Mouse (Mus musculus): ENCODE results near the gene Pinlyp. TPM values are rescaled to one million over a fixed set of nuclear protein-coding genes. Genes with fewer than 3 reads are reported as not detected.

Gene Pinlyp
- polyA plus RNA-seq, 1 experiment = not detected

GRCm38 (mm10) chr7:24572455-24572854, 26.5 kb upstream of the Pinlyp start:
- H3K27ac ChIP-seq (ENCODE audit: insufficient read depth, low read depth, low read length) = no peak overlapping the region
- H3K4me1 ChIP-seq (ENCODE audit: control insufficient read depth, insufficient read depth, low read length) = peaks cover 10% of the 10 kb centered on the region; the same call in 1 of the 2 replicates
- peak; percentile 19 for DNase-seq
- 61% methylated on average over 5 of the region's 5 CpGs for WGBS
- H3K4me3 ChIP-seq (ENCODE audit: insufficient read depth, low read depth, low read length) = no peak overlapping the region
- no peaks in the 10 kb centered on the region for H3K36me3 ChIP-seq (ENCODE audit: control insufficient read depth, insufficient read depth, low read length)
- TF ChIP-seq CTCF (conservative IDR thresholded peaks at IDR 0.05; ENCODE audit: insufficient read depth, insufficient read length, low read depth, low read length) (peak; percentile 40), POLR2A (IDR thresholded peaks at IDR 0.05; ENCODE audit: low read depth, low read length) (no peak)
- no peaks in the 10 kb centered on the region for H3K27me3 ChIP-seq (replicated peaks; ENCODE audit: control insufficient read depth, insufficient read depth, low read length)

- TF ChIP-seq POLR2A (IDR thresholded peaks at IDR 0.05; ENCODE audit: low read depth, low read length) = no peak
- WGBS = 74% methylated on average over 4 of the region's 4 CpGs
- DNase-seq = no peak
- H3K27me3 ChIP-seq (replicated peaks; ENCODE audit: control insufficient read depth, insufficient read depth, low read length) = no peaks in the 10 kb centered on the region
- no peaks in the 10 kb centered on the region for H3K36me3 ChIP-seq (ENCODE audit: control insufficient read depth, insufficient read depth, low read length)
- H3K4me3 ChIP-seq (ENCODE audit: insufficient read depth, low read depth, low read length) = no peak overlapping the region
- H3K27ac ChIP-seq (ENCODE audit: insufficient read depth, low read depth, low read length) = no peak overlapping the region
- peaks cover 10% of the 10 kb centered on the region; the same call in 1 of the 2 replicates for H3K4me1 ChIP-seq (ENCODE audit: control insufficient read depth, insufficient read depth, low read length)
These were observed 25.2 kb upstream of the Pinlyp start for GRCm38 (mm10) chr7:24571071-24571470.

GRCm38 (mm10) chr7:24568512-24568911, 22.6 kb upstream of the Pinlyp start:
- TF ChIP-seq POLR2A (IDR thresholded peaks at IDR 0.05; ENCODE audit: low read depth, low read length) (no peak), CTCF (conservative IDR thresholded peaks at IDR 0.05; ENCODE audit: insufficient read depth, insufficient read length, low read depth, low read length) (no peak)
- H3K4me3 ChIP-seq (ENCODE audit: insufficient read depth, low read depth, low read length) = no peak overlapping the region
- no peaks in the 10 kb centered on the region for H3K36me3 ChIP-seq (ENCODE audit: control insufficient read depth, insufficient read depth, low read length)
- WGBS = 84% methylated on average over 4 of the region's 4 CpGs
- no peak overlapping the region for H3K27ac ChIP-seq (ENCODE audit: insufficient read depth, low read depth, low read length)
- no peak for DNase-seq
- 0 out of 2 replicates have a peak, but pooled peaks cover 2% of the 10 kb centered on the region for H3K4me1 ChIP-seq (ENCODE audit: control insufficient read depth, insufficient read depth, low read length)
- H3K27me3 ChIP-seq (replicated peaks; ENCODE audit: control insufficient read depth, insufficient read depth, low read length) = no peaks in the 10 kb centered on the region

GRCm38 (mm10) chr7:24566206-24566605, 20.3 kb upstream of the Pinlyp start:
- H3K4me1 ChIP-seq (ENCODE audit: control insufficient read depth, insufficient read depth, low read length) = no peaks in the 10 kb centered on the region
- H3K36me3 ChIP-seq (ENCODE audit: control insufficient read depth, insufficient read depth, low read length) = no peaks in the 10 kb centered on the region
- DNase-seq = no peak
- TF ChIP-seq POLR2A (IDR thresholded peaks at IDR 0.05; ENCODE audit: low read depth, low read length) (no peak), CTCF (conservative IDR thresholded peaks at IDR 0.05; ENCODE audit: insufficient read depth, insufficient read length, low read depth, low read length) (no peak)
- WGBS = 91% methylated on average over 9 of the region's 9 CpGs
- H3K27ac ChIP-seq (ENCODE audit: insufficient read depth, low read depth, low read length) = no peak overlapping the region
- no peak overlapping the region for H3K4me3 ChIP-seq (ENCODE audit: insufficient read depth, low read depth, low read length)
- H3K27me3 ChIP-seq (replicated peaks; ENCODE audit: control insufficient read depth, insufficient read depth, low read length) = no peaks in the 10 kb centered on the region

GRCm38 (mm10) chr7:24565627-24566026, 19.7 kb upstream of the Pinlyp start:
- H3K27me3 ChIP-seq (replicated peaks; ENCODE audit: control insufficient read depth, insufficient read depth, low read length) = no peaks in the 10 kb centered on the region
- H3K27ac ChIP-seq (ENCODE audit: insufficient read depth, low read depth, low read length) = no peak overlapping the region
- no peaks in the 10 kb centered on the region for H3K36me3 ChIP-seq (ENCODE audit: control insufficient read depth, insufficient read depth, low read length)
- no peaks in the 10 kb centered on the region for H3K4me1 ChIP-seq (ENCODE audit: control insufficient read depth, insufficient read depth, low read length)
- DNase-seq = peak; percentile 44
- TF ChIP-seq POLR2A (IDR thresholded peaks at IDR 0.05; ENCODE audit: low read depth, low read length) (no peak), CTCF (conservative IDR thresholded peaks at IDR 0.05; ENCODE audit: insufficient read depth, insufficient read length, low read depth, low read length) (no peak)
- no peak overlapping the region for H3K4me3 ChIP-seq (ENCODE audit: insufficient read depth, low read depth, low read length)
- WGBS = 59% methylated on average over 11 of the region's 11 CpGs

GRCm38 (mm10) chr7:24564607-24565265, 18.8 kb upstream of the Pinlyp start:
- no peaks in the 10 kb centered on the region for H3K4me1 ChIP-seq (ENCODE audit: control insufficient read depth, insufficient read depth, low read length)
- DNase-seq = peak; percentile 75
- H3K36me3 ChIP-seq (ENCODE audit: control insufficient read depth, insufficient read depth, low read length) = no peaks in the 10 kb centered on the region
- no peak overlapping the region for H3K27ac ChIP-seq (ENCODE audit: insufficient read depth, low read depth, low read length)
- no peak overlapping the region for H3K4me3 ChIP-seq (ENCODE audit: insufficient read depth, low read depth, low read length)
- H3K27me3 ChIP-seq (replicated peaks; ENCODE audit: control insufficient read depth, insufficient read depth, low read length) = no peaks in the 10 kb centered on the region
- WGBS = 57% methylated on average over 6 of the region's 6 CpGs
- peak; percentile 94 for TF ChIP-seq CTCF (conservative IDR thresholded peaks at IDR 0.05; ENCODE audit: insufficient read depth, insufficient read length, low read depth, low read length)
- TF ChIP-seq POLR2A (IDR thresholded peaks at IDR 0.05; ENCODE audit: low read depth, low read length) = no peak

- TF ChIP-seq POLR2A (IDR thresholded peaks at IDR 0.05; ENCODE audit: low read depth, low read length) = no peak
- TF ChIP-seq CTCF (conservative IDR thresholded peaks at IDR 0.05; ENCODE audit: insufficient read depth, insufficient read length, low read depth, low read length) = no peak
- Histone ChIP-seq H3K36me3 (ENCODE audit: control insufficient read depth, insufficient read depth, low read length) (no peaks in the 10 kb centered on the region), H3K4me3 (ENCODE audit: insufficient read depth, low read depth, low read length) (no peak overlapping the region), H3K27me3 (replicated peaks; ENCODE audit: control insufficient read depth, insufficient read depth, low read length) (no peaks in the 10 kb centered on the region), H3K27ac (ENCODE audit: insufficient read depth, low read depth, low read length) (no peak overlapping the region), H3K4me1 (ENCODE audit: control insufficient read depth, insufficient read depth, low read length) (no peaks in the 10 kb centered on the region)
- 74% methylated on average over 4 of the region's 4 CpGs for WGBS
- no peak for DNase-seq
These were observed 17.9 kb upstream of the Pinlyp start for GRCm38 (mm10) chr7:24563837-24564206.

All from kidney, adult 2 months (tissue).